Mouse (Mus musculus) liver, embryonic 14.5 days (tissue): ENCODE data around the gene Rnf150. TPM values are rescaled to one million over a fixed set of nuclear protein-coding genes. Genes with fewer than 3 reads are reported as not detected.

Experiments
- ATAC-seq: fragments of 200-750 bp; cut with Nextera tagmentation; 2 replicates; pipeline ENCODE4 v1.8.0; 2017; ENCODE audit warnings: moderate number of reproducible peaks, mild to moderate bottlenecking, moderate library complexity; ENCODE audit not compliant: insufficient read depth
- DNase-seq, 3 experiments: peaks; one replicate each; pipeline ENCODE4 v3.0.0-alpha.2; 2012 to 2013; ENCODE audit warnings: low read depth in 3 of 3, low spot score in 3 of 3
- H3K27ac ChIP-seq: fragments of 300-500 bp; sonication (generic); 2 replicates; pipeline ENCODE4 v1.5.1; 2014; ENCODE audit warnings: moderate library complexity, mild to moderate bottlenecking, control low read depth, inconsistent platforms
- H3K27me3 ChIP-seq: fragments of 300-500 bp; sonication (generic); 2 replicates; pipeline ENCODE4 v1.6.1; 2014; ENCODE audit warnings: mild to moderate bottlenecking, low read length, moderate library complexity; ENCODE audit not compliant: control insufficient read depth, insufficient read depth
- H3K36me3 ChIP-seq: fragments of 300-500 bp; sonication (generic); replicated peaks from 2 replicates; pipeline ENCODE4 v1.6.1; 2014; ENCODE audit warnings: low read depth; ENCODE audit not compliant: control insufficient read depth, insufficient read depth
- H3K4me1 ChIP-seq, 2 experiments: fragments of 200-500 bp in 1 of 2; fragments of 300-500 bp in 1 of 2; sonication (generic) in 1 of 2; replicated peaks; 2 replicates each; pipeline ENCODE4 v1.6.1; 2012 to 2014; ENCODE audit warnings: antibody characterized with exemption in 1 of 2, inconsistent platforms in 1 of 2, low read length in 1 of 2; ENCODE audit not compliant: control insufficient read depth in 2 of 2, insufficient read depth in 2 of 2
- H3K4me2 ChIP-seq: fragments of 300-500 bp; sonication (generic); 2 replicates; pipeline ENCODE4 v1.6.1; 2014; ENCODE audit warnings: low read depth, mild to moderate bottlenecking, control low read depth, moderate library complexity
- H3K4me3 ChIP-seq, 2 experiments: fragments of 200-500 bp in 1 of 2; fragments of 300-500 bp in 1 of 2; sonication (generic) in 1 of 2; 2 replicates each; pipeline ENCODE4 v1.5.1; 2012 to 2014; ENCODE audit warnings: low read depth in 2 of 2, low read length in 2 of 2, mild to moderate bottlenecking in 2 of 2, control low read depth in 1 of 2, inconsistent platforms in 1 of 2, moderate library complexity in 1 of 2; ENCODE audit not compliant: insufficient read depth in 1 of 2
- H3K9ac ChIP-seq: fragments of 300-500 bp; sonication (generic); replicated peaks from 2 replicates; pipeline ENCODE4 v1.6.1; 2014; ENCODE audit warnings: mild to moderate bottlenecking, control low read depth, moderate library complexity
- H3K9me3 ChIP-seq: fragments of 300-500 bp; sonication (generic); 2 replicates; pipeline ENCODE4 v1.6.1; 2016; ENCODE audit warnings: low read length, mixed read lengths; ENCODE audit not compliant: control insufficient read depth
- CTCF ChIP-seq: IDR thresholded peaks from 2 replicates; pipeline ENCODE4 v1.5.1; 2016; ENCODE audit warnings: antibody characterized with exemption, low read depth, control low read depth
- EP300 ChIP-seq: IDR thresholded peaks from 2 replicates; pipeline ENCODE4 v1.6.1; 2016; ENCODE audit warnings: antibody characterized with exemption, low read depth
- WGBS: fragments of 180-500 bp; shearing (Covaris S2); extraction: QIAGEN DNeasy Blood & Tissue Kit; methylation state at CpG from one replicate; pipeline ENCODE4 v1.1.7; 2014; ENCODE audit not compliant: insufficient replicate concordance; 5-methylcytosine and 5-hydroxymethylcytosine counted together
- polyA plus RNA-seq, 2 experiments: library from polyadenylated mRNA; depleted of rRNA in 1 of 2; stranded (reverse) in 1 of 2; unstranded in 1 of 2; fragments of >200 nt; fragmentation: Nextera tagmentation in 1 of 2; extraction: Ambion mirVana in 1 of 2; gene quantifications; 2 replicates each; pipeline versions ENCODE4 v1.2.1 to v1.2.3; 2012 to 2014

Gene Rnf150
- polyA plus RNA-seq, 2 experiments: 0.17 to 0.19 TPM

GRCm38 (mm10) chr8:82884480-82884879, 21.3 kb downstream of the Rnf150 start:
- no peaks in the 10 kb centered on the region for H3K9me3 ChIP-seq
- 54% methylated on average over 4 of the region's 4 CpGs for WGBS
- DNase-seq (no peak), ATAC-seq (no peak)
- H3K4me1 ChIP-seq: no peaks in the 10 kb centered on the region
- no peak overlapping the region for H3K9ac ChIP-seq
- H3K27ac ChIP-seq: no peak overlapping the region
- no peak overlapping the region for H3K4me2 ChIP-seq
- no peak overlapping the region for H3K4me3 ChIP-seq
- H3K27me3 ChIP-seq: no peaks in the 10 kb centered on the region
- no peaks in the 10 kb centered on the region for H3K36me3 ChIP-seq
- no peak for TF ChIP-seq CTCF
- no peak for TF ChIP-seq EP300

- WGBS: 71% methylated on average over 4 of the region's 4 CpGs
- Histone ChIP-seq H3K9ac (no peak overlapping the region), H3K27ac (no peak overlapping the region), H3K36me3 (no peaks in the 10 kb centered on the region), H3K4me3 (no peak overlapping the region), H3K4me2 (no peak overlapping the region), H3K4me1 (no peaks in the 10 kb centered on the region), H3K9me3 (no peaks in the 10 kb centered on the region), H3K27me3 (no peaks in the 10 kb centered on the region)
- DNase-seq: no peak
- TF ChIP-seq CTCF (no peak), EP300 (no peak)
- no peak for ATAC-seq
Observed at GRCm38 (mm10) chr8:82887234-82887633, 24.1 kb downstream of the Rnf150 start.

GRCm38 (mm10) chr8:82889062-82889720, 26.0 kb downstream of the Rnf150 start:
- Histone ChIP-seq H3K36me3 (no peaks in the 10 kb centered on the region), H3K27ac (no peak overlapping the region), H3K4me1 (no peaks in the 10 kb centered on the region), H3K27me3 (no peaks in the 10 kb centered on the region), H3K9me3 (no peaks in the 10 kb centered on the region), H3K4me3 (no peak overlapping the region), H3K9ac (no peak overlapping the region), H3K4me2 (no peak overlapping the region)
- ATAC-seq: no peak
- WGBS: 56% methylated on average over 10 of the region's 10 CpGs
- TF ChIP-seq CTCF (no peak), EP300 (no peak)
- no peak for DNase-seq

- no peak for ATAC-seq
- Histone ChIP-seq H3K4me1 (no peaks in the 10 kb centered on the region), H3K9ac (no peak overlapping the region), H3K9me3 (no peaks in the 10 kb centered on the region), H3K27me3 (no peaks in the 10 kb centered on the region), H3K4me2 (no peak overlapping the region), H3K4me3 (no peak overlapping the region), H3K27ac (no peak overlapping the region), H3K36me3 (no peaks in the 10 kb centered on the region)
- TF ChIP-seq CTCF: no peak
- no peak for TF ChIP-seq EP300
- WGBS: 61% methylated on average over 4 of the region's 4 CpGs
- no peak for DNase-seq
Observed at GRCm38 (mm10) chr8:82895091-82895490, 31.9 kb downstream of the Rnf150 start.

- ATAC-seq (no peak), DNase-seq (no peak)
- WGBS: 58% methylated on average over 2 of the region's 2 CpGs
- Histone ChIP-seq H3K9ac (no peak overlapping the region), H3K36me3 (no peaks in the 10 kb centered on the region), H3K27me3 (no peaks in the 10 kb centered on the region), H3K4me2 (no peak overlapping the region), H3K4me3 (no peak overlapping the region), H3K4me1 (no peaks in the 10 kb centered on the region), H3K9me3 (no peaks in the 10 kb centered on the region), H3K27ac (no peak overlapping the region)
- no peak for TF ChIP-seq CTCF
- TF ChIP-seq EP300: no peak
Observed at GRCm38 (mm10) chr8:82896796-82897195, 33.6 kb downstream of the Rnf150 start.
